Mouse (Mus musculus): ENCODE measurements around the gene Mgme1.
A peak's percentile ranks its signal among the peaks of the same experiment; 100 is the strongest.

Gene Mgme1

DNA sequence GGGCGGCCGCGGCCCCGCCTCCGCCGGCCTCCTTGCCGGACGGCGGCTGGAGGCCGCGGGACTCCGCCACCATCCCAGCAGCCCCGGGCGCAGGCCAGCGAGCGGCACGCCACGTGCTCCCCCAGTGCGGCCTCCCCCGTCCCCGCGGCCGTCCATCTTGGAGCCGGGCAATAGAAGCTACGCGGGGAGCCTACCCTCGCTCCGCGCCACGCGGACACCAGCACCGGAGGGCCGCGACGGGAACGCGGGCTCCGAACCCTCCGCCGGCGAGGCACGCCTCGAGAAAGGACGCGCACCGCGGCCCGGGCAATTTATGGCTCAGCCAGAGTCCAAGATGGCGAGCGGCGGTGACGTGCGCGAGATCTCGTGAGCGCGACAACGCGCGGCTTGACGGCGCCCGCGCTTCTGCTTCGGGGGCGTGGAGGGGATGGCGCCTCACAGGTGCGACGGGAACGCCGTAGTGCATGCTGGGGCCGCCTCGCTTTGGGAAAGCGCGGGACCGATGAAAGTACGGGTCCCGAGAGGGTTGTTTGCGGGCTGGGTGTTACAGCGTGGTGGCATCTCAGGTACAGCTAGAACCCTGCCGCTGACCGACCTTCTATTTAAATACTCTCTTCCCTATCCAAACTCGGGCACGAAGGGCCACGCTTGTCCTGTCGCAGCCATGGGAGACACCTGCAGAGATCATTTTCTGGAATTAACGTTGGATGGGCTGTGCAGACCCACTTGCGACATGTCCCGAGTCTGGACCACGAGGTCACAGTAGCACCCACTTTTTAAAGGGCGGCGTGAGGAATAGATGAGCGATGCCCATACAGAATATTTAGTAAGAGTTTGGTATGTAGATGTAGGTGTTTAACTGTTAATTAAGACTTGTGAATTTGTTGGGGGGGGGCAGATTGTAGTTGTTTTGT, at the start of gene Mgme1, which contains the start of gene Snx5:
Mgme1 (plus strand) TSS at position 157 of the 914 bp plus-strand sequence.
Snx5 (minus strand) TSS at position 400 of the 914 bp plus-strand sequence.
- peak; percentile 92 for DNase-seq (ENCODE audit: low spot score in 2 of 2)

DNA sequence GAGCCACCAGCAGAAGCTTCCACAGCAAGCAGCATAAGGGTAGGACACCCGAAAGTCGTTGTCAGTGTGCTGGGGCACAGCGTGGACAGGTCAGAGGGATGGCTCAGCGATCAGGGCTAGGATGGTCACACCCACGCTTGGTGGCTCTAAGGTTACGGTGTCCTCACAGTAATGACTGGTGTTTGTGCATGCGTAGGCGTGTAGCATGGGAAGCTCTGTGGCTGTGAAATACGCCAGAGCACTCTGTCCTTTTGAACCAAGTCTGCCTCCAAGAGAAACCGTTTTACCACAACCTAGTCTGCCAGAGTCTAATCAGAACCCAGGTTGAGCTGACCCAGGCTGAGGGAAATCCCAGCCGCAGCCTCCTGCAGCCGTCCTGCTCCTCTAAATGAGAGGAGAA, 46.1 kb upstream of the Mgme1 start:
- DNase-seq (ENCODE audit: low spot score in 2 of 2), result no peak

DNA sequence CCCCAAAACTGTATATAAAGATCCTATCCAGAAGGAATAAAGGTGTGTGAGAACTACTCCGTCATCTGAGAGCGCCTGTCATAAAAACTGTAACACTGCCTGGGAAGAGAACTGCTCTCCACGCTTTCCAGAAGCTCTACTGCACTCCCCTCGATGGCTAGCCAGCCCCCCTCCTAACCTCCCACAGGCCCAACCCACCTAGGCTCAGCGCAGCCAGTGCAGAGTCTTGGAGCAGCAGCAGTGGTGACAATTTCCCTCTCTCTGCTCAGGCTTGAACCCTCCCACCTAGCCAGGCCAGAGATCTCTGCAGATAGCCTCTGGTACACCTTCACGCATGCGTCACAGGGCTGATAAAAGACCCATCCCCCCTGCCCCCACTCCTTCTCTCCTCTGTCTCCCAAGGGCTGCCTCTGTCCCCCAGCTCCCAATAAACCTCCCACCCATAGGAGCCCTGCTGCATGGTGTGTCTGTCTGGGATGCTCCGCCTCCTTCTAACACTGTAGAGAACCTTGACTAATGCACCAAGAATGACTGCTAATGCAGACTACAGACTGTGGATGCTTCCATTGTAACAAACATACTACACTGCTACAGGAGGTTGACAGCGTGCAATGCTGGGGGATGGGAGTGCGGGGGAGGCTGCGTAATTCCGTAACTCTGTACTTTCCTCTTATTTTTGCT, 43.4 kb upstream of the Mgme1 start:
- DNase-seq (ENCODE audit: low spot score in 2 of 2), result no peak

DNA sequence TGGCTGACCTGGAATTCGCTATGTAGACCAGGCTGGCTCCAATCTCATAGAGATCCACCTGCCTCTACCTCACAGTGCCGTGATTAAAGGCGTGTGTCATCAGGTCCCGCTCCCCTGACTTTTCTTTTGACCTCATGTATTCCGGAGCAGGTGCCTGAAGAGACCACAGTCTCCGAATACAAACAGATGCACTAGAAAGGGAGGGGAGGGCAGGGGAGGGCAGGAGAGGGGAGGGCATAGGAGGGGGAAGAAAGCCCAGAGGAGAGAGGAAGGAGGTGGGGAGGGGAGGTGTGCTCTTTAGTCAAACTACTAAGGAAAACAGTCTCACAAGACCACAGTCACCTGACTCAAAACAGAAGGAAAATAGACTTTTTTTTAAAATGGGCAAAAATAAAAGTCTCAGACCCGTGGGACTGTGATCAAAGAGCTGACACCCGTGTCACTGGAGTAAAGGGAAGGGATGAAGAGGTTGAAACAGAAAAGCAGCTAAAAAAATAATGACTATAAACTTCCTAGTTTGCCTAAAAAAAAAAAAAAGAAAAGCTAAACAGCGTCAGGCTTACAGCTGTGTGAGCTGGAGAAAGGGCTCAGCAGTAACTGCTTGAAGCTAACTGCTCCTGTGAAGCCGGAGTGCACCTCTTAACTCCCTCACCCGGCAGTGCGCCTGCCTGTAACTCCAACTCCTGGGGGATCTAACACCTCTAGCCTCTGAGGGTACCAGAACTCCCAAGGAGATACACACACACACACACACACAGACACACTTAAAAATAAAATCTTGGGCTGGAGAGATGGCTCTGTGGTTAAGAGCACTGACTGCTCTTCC, 41.7 kb upstream of the Mgme1 start:
- DNase-seq (ENCODE audit: low spot score in 2 of 2), result peak; percentile 51 to 56

DNA sequence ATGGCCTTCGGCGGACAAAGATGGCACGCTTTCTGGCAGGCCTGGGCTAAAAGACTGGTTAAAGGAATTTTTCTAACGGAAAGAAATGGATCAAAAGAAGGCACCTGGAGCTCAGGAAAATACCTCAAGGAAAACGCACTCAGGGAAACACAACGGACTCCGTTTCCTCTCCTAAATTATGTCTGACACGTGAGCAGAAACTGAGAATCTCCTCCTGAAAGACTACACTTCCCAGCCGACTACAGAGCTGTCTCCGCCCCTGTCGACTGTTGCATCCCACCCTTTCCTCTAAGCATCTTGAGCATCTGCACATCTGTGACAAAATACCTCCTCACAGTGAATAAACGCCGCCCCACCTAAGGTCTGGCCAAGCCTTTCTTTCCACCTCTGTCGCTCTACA, 40.8 kb upstream of the Mgme1 start:
- no peak for DNase-seq (ENCODE audit: low spot score in 2 of 2)

- no peak for DNase-seq (ENCODE audit: low spot score in 2 of 2)
These were observed 40.0 kb upstream of the Mgme1 start for GRCm38 (mm10) chr2:144230498-144230897.

- no peak for DNase-seq (ENCODE audit: low spot score in 2 of 2)
These were observed 39.3 kb upstream of the Mgme1 start for GRCm38 (mm10) chr2:144231115-144231514.

GRCm38 (mm10) chr2:144233534-144233933, 36.9 kb upstream of the Mgme1 start:
- DNase-seq (ENCODE audit: low spot score in 2 of 2), result no peak

GRCm38 (mm10) chr2:144235776-144236175, 34.7 kb upstream of the Mgme1 start:
- DNase-seq (ENCODE audit: low spot score in 2 of 2), result no peak

DNA sequence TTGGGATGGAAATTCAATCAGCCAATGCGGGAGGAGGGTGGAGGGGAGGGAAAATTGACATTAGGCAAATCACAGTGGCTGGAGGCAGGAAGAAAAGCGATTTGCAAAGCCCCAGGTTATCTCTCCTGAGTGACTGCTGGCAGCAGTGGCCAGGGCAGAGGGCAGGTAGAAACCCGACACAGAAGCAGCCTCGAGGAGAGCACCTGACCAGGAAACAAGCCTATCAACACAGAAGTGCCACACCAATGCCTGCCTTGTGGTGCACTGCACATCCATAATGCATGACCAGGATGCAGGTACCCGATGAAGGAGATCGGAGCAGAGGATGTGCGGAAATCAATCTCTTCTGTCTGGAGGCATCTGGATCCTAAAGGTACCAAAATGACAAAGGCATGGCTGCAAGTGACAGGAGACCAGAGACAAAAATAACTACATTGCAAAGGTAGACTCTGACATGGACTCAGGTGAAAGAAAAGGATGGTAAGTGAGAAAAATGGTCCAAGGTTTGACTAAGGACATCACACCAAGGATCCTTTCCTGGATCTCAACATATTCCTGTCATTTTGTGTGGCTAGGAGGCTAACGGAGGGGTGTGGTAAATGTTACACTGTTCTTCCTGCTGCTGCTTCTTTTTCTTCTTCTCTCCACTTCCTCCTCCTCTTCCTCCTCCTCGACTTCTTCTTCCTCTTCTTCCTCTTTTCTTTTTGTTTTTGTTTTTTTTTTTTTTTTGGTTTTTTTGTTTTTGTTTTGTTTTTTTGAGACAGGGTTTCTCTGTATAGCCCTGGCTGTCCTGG, 33.5 kb upstream of the Mgme1 start:
- DNase-seq (ENCODE audit: low spot score in 2 of 2), result no peak

GRCm38 (mm10) chr2:144238341-144238740, 32.1 kb upstream of the Mgme1 start:
- DNase-seq (ENCODE audit: low spot score in 2 of 2), result no peak

DNA sequence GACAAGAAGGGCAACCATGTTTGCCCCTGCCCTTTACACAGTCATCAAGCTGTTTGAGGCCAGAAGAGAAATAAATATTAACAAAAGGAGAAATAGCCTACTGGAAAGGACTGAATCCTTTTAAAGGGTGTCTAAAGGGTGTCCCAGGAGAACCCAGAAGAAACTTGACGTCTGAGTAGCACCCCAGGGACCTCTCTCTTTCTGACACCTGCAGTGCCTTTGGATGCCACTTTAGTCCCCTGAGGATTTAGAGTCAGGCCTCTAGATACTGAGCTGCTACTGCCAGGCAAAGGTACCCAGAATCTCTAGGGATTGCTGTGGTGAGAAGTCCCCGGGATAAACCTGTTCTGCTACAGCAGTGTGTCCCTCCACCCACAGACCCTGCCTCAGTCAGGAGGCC, 31.1 kb upstream of the Mgme1 start:
- no peak for DNase-seq (ENCODE audit: low spot score in 2 of 2)

- DNase-seq (ENCODE audit: low spot score in 2 of 2), result no peak
These were observed 30.2 kb upstream of the Mgme1 start for GRCm38 (mm10) chr2:144240095-144240899.

GRCm38 (mm10) chr2:144245464-144245863, 25.0 kb upstream of the Mgme1 start:
- no peak for DNase-seq (ENCODE audit: low spot score in 2 of 2)

GRCm38 (mm10) chr2:144246270-144246669, 24.2 kb upstream of the Mgme1 start:
- no peak for DNase-seq (ENCODE audit: low spot score in 2 of 2)

DNA sequence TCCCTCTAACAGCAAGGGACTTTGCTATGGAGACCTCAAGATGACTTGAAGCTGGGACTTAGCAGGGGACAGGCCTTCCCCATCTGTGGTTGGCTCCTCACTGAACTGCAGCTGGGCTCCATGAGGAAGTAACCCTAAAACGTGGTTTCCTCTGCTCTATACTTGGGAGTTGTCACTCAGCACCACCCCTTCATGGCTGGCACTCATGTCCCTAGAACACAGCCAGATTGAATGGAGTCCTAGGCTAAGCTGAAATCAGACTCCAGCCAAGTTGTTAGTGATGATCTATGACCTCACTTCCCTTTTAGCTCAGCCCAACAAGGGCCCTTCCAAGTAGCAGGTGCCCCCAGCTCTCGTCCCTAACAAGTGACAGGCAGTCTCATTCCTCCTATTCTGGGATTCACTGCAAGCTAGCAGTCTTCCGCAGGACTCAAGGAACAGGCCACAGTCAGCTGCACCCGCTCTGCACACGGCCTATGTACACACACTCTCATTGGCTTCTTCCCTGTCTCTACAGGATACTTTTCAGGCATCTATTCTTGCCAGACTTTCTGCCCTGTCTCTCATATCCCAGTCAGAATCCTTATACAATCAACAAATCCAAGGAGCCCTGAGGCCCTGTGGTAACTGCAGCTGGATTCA, 23.0 kb upstream of the Mgme1 start:
- no peak for DNase-seq (ENCODE audit: low spot score in 2 of 2)

GRCm38 (mm10) chr2:144248613-144249376, 21.7 kb upstream of the Mgme1 start:
- DNase-seq (ENCODE audit: low spot score in 2 of 2), result no peak

DNA sequence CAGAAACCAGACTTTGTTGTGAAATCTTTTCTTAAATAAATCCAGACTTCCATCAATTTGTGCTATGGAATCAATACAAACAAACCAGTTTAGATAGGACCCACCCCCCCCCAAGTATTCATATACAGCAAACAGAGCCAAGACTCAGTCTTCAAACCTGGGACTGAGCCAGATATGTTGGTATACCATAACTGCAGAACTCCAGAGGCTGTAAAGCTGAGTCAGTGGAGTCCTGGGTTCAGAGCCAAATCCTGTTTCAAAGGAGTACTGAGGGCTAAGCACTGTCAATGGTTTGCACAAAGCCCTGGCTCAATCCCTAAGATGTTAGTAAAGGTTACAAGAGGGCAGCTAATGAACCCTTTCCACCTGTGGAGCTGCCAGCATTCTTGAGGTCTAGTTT, 20.4 kb upstream of the Mgme1 start:
- no peak for DNase-seq (ENCODE audit: low spot score in 2 of 2)

DNA sequence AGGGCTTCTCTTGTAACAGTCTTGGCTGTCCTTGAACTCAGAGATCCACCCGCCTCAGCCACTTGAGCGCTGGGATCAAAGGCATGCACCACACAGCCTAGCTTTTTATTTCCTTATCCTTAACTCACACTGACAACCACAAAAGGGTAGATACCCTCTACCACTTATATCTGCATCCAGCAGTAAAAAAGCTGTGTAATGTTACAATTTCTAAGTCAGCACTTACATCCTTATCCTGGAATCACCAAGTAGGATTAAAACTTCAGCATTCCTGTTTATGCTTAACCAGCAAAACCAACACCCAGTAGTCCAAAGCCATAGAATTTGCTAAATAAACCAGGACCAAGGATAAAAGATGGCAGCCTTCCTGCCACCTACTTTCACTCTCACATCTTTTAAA, 7.6 kb upstream of the Mgme1 start:
- DNase-seq (ENCODE audit: low spot score in 2 of 2), result no peak
